Mouse (Mus musculus): Measurements from ENCODE around the gene Ces1f. TPM values are rescaled to one million over a fixed set of nuclear protein-coding genes. Genes with fewer than 3 reads are reported as not detected.

The Ces1f gene
- polyA plus RNA-seq, 1 experiment from 2014 or later, result not detected

- no peak overlapping the region for H3K9ac ChIP-seq (ENCODE audit: low read depth, low read length)
- ATAC-seq, result no peak
- no peaks in the 10 kb centered on the region for H3K27me3 ChIP-seq (replicated peaks; ENCODE audit: control insufficient read depth, insufficient read depth, low read length)
- H3K4me3 ChIP-seq (ENCODE audit: low read length), result no peak overlapping the region
- H3K4me2 ChIP-seq (ENCODE audit: low read length), result no peak overlapping the region
- WGBS, result 60% methylated on average over 2 of the region's 2 CpGs
- no peaks in the 10 kb centered on the region for H3K36me3 ChIP-seq (ENCODE audit: control insufficient read depth, insufficient read depth, low read length)
- no peaks in the 10 kb centered on the region for H3K9me3 ChIP-seq (ENCODE audit: control insufficient read depth, low read length)
- H3K4me1 ChIP-seq (ENCODE audit: control insufficient read depth, insufficient read depth, low read depth, low read length), result no peaks in the 10 kb centered on the region
- no peak overlapping the region for H3K27ac ChIP-seq (ENCODE audit: low read depth, low read length)
Observed at GRCm38 (mm10) chr8:93261436-93261835, 18.1 kb downstream of the Ces1f start.

DNA sequence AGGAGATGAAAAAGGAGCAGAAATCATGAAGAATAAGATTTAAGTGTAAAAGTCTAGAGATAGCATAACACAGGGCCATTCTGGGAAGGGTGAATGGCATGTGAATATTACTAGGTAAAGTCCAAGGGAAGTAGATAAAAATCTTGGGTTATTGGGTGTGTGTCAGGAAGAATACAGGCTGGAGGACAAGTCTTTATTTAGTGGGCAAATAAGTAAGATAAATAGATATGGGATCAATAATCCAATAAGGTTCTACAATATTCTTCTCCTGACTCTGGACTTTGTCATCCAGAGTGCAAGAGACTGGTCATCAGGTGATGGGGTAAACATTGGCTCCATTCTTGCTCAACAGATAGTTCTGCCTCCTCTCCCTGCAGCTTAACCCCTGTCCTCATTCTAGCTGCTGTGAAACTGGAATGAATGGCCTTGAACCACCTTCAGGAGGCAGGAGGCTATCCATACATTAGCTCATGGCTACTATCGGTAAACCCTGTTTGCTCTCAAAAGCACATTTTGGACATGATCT is 27.1 kb downstream of the Ces1f start:
- no peak overlapping the region for H3K4me3 ChIP-seq (ENCODE audit: low read length)
- H3K27ac ChIP-seq (ENCODE audit: low read depth, low read length), result no peak overlapping the region
- no peak overlapping the region for H3K9ac ChIP-seq (ENCODE audit: low read depth, low read length)
- WGBS, result 96% methylated on average over 1 of the region's 1 CpGs
- H3K4me1 ChIP-seq (ENCODE audit: control insufficient read depth, insufficient read depth, low read depth, low read length), result no peaks in the 10 kb centered on the region
- no peak for ATAC-seq
- H3K9me3 ChIP-seq (ENCODE audit: control insufficient read depth, low read length), result no peaks in the 10 kb centered on the region
- no peaks in the 10 kb centered on the region for H3K27me3 ChIP-seq (replicated peaks; ENCODE audit: control insufficient read depth, insufficient read depth, low read length)
- no peak overlapping the region for H3K4me2 ChIP-seq (ENCODE audit: low read length)
- no peaks in the 10 kb centered on the region for H3K36me3 ChIP-seq (ENCODE audit: control insufficient read depth, insufficient read depth, low read length)

DNA sequence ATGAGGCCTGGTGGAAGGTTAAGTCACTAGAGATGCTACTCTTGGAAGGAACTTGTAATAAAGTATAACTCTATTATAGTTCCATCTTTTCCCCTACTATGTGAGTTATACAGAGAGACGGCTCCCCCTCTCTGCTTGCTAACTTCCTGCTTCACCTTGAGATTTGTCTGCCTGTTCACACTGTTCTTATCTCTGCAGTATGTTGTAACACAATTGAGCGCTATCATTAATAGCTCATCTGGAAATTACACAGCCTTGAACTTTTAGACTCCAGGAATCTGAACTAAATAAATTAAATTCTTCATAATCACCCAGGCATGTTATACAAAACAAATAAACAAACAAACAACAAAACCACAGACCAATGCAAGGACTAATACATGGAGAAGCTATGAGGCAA is 33.5 kb downstream of the Ces1f start:
- ATAC-seq, result no peak
- no peak overlapping the region for H3K4me2 ChIP-seq (ENCODE audit: low read length)
- no peaks in the 10 kb centered on the region for H3K4me1 ChIP-seq (ENCODE audit: control insufficient read depth, insufficient read depth, low read depth, low read length)
- no peak overlapping the region for H3K4me3 ChIP-seq (ENCODE audit: low read length)
- no peak overlapping the region for H3K9ac ChIP-seq (ENCODE audit: low read depth, low read length)
- H3K36me3 ChIP-seq (ENCODE audit: control insufficient read depth, insufficient read depth, low read length), result no peaks in the 10 kb centered on the region
- 92% methylated on average over 2 of the region's 2 CpGs for WGBS
- peaks cover 2% of the 10 kb centered on the region; the same call in 1 of the 2 replicates for H3K9me3 ChIP-seq (ENCODE audit: control insufficient read depth, low read length)
- no peaks in the 10 kb centered on the region for H3K27me3 ChIP-seq (replicated peaks; ENCODE audit: control insufficient read depth, insufficient read depth, low read length)
- H3K27ac ChIP-seq (ENCODE audit: low read depth, low read length), result no peak overlapping the region

- Histone ChIP-seq H3K4me3 (ENCODE audit: low read length) (no peak overlapping the region), H3K27ac (ENCODE audit: low read depth, low read length) (no peak overlapping the region), H3K9ac (ENCODE audit: low read depth, low read length) (no peak overlapping the region), H3K9me3 (ENCODE audit: control insufficient read depth, low read length) (peaks cover 2% of the 10 kb centered on the region; the same call in 1 of the 2 replicates), H3K36me3 (ENCODE audit: control insufficient read depth, insufficient read depth, low read length) (no peaks in the 10 kb centered on the region), H3K4me1 (ENCODE audit: control insufficient read depth, insufficient read depth, low read depth, low read length) (no peaks in the 10 kb centered on the region), H3K27me3 (replicated peaks; ENCODE audit: control insufficient read depth, insufficient read depth, low read length) (no peaks in the 10 kb centered on the region), H3K4me2 (ENCODE audit: low read length) (no peak overlapping the region)
- no peak for ATAC-seq
Observed at GRCm38 (mm10) chr8:93239884-93240283, 39.7 kb downstream of the Ces1f start.

DNA sequence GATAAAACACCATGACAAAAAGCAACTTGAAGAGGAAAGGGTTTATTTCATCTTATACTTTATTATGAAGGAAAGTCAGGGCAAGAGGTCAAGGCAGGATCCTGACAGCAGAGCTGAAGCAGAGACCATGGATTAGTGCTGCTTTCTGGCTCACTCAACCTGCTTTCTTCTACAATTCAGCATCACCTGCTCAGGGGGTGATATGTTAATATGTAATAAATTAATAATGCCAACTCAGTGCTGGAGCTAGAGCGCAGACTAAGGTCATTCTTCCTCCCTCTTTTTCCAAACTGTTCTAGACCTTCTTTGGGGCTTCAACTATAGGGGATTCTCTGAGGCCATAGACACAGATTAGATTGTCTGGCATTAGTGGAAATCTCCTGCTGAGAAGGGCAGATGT is 43.9 kb downstream of the Ces1f start:
- no peaks in the 10 kb centered on the region for H3K4me1 ChIP-seq (ENCODE audit: control insufficient read depth, insufficient read depth, low read depth, low read length)
- 89% methylated on average over 1 of the region's 1 CpGs for WGBS
- no peak overlapping the region for H3K4me3 ChIP-seq (ENCODE audit: low read length)
- no peak for ATAC-seq
- no peak overlapping the region for H3K4me2 ChIP-seq (ENCODE audit: low read length)
- H3K9me3 ChIP-seq (ENCODE audit: control insufficient read depth, low read length), result no peaks in the 10 kb centered on the region
- H3K27me3 ChIP-seq (replicated peaks; ENCODE audit: control insufficient read depth, insufficient read depth, low read length), result no peaks in the 10 kb centered on the region
- no peak overlapping the region for H3K27ac ChIP-seq (ENCODE audit: low read depth, low read length)
- H3K36me3 ChIP-seq (ENCODE audit: control insufficient read depth, insufficient read depth, low read length), result no peaks in the 10 kb centered on the region
- no peak overlapping the region for H3K9ac ChIP-seq (ENCODE audit: low read depth, low read length)

- Histone ChIP-seq H3K27me3 (replicated peaks; ENCODE audit: control insufficient read depth, insufficient read depth, low read length) (no peaks in the 10 kb centered on the region), H3K4me2 (ENCODE audit: low read length) (no peak overlapping the region), H3K27ac (ENCODE audit: low read depth, low read length) (no peak overlapping the region), H3K4me1 (ENCODE audit: control insufficient read depth, insufficient read depth, low read depth, low read length) (no peaks in the 10 kb centered on the region), H3K4me3 (ENCODE audit: low read length) (no peak overlapping the region), H3K9me3 (ENCODE audit: control insufficient read depth, low read length) (no peaks in the 10 kb centered on the region), H3K36me3 (ENCODE audit: control insufficient read depth, insufficient read depth, low read length) (no peaks in the 10 kb centered on the region), H3K9ac (ENCODE audit: low read depth, low read length) (no peak overlapping the region)
- ATAC-seq, result no peak
- WGBS, result 96% methylated on average over 1 of the region's 1 CpGs
Observed at GRCm38 (mm10) chr8:93234706-93235105, 44.8 kb downstream of the Ces1f start.

GRCm38 (mm10) chr8:93234068-93234467 is 45.5 kb downstream of the Ces1f start:
- H3K4me2 ChIP-seq (ENCODE audit: low read length), result no peak overlapping the region
- 91% methylated on average over 6 of the region's 6 CpGs for WGBS

GRCm38 (mm10) chr8:93229446-93229845 is 50.1 kb downstream of the Ces1f start, which contains the start of gene Ces1e:
TSS of gene Ces1e (minus strand) at chr8:93229619.
- ATAC-seq, result no peak
- Histone ChIP-seq H3K9me3 (ENCODE audit: control insufficient read depth, low read length) (no peaks in the 10 kb centered on the region), H3K36me3 (ENCODE audit: control insufficient read depth, insufficient read depth, low read length) (no peaks in the 10 kb centered on the region), H3K4me3 (ENCODE audit: low read length) (no peak within 1 kb of the TSS), H3K27me3 (replicated peaks; ENCODE audit: control insufficient read depth, insufficient read depth, low read length) (no peaks in the 10 kb centered on the region), H3K9ac (ENCODE audit: low read depth, low read length) (no peak within 1 kb of the TSS), H3K4me2 (ENCODE audit: low read length) (no peak within 1 kb of the TSS), H3K27ac (ENCODE audit: low read depth, low read length) (no peak within 1 kb of the TSS), H3K4me1 (ENCODE audit: control insufficient read depth, insufficient read depth, low read depth, low read length) (no peaks in the 10 kb centered on the region)

More at GRCm38 (mm10) chr8:93234068-93234467, 45.5 kb downstream of the Ces1f start:
- no peaks in the 10 kb centered on the region for H3K36me3 ChIP-seq (ENCODE audit: control insufficient read depth, insufficient read depth, low read length)
- no peaks in the 10 kb centered on the region for H3K27me3 ChIP-seq (replicated peaks; ENCODE audit: control insufficient read depth, insufficient read depth, low read length)
- H3K9ac ChIP-seq (ENCODE audit: low read depth, low read length), result no peak overlapping the region
- no peaks in the 10 kb centered on the region for H3K9me3 ChIP-seq (ENCODE audit: control insufficient read depth, low read length)
- H3K4me1 ChIP-seq (ENCODE audit: control insufficient read depth, insufficient read depth, low read depth, low read length), result no peaks in the 10 kb centered on the region
- no peak overlapping the region for H3K4me3 ChIP-seq (ENCODE audit: low read length)
- ATAC-seq, result no peak
- H3K27ac ChIP-seq (ENCODE audit: low read depth, low read length), result no peak overlapping the region

DNA sequence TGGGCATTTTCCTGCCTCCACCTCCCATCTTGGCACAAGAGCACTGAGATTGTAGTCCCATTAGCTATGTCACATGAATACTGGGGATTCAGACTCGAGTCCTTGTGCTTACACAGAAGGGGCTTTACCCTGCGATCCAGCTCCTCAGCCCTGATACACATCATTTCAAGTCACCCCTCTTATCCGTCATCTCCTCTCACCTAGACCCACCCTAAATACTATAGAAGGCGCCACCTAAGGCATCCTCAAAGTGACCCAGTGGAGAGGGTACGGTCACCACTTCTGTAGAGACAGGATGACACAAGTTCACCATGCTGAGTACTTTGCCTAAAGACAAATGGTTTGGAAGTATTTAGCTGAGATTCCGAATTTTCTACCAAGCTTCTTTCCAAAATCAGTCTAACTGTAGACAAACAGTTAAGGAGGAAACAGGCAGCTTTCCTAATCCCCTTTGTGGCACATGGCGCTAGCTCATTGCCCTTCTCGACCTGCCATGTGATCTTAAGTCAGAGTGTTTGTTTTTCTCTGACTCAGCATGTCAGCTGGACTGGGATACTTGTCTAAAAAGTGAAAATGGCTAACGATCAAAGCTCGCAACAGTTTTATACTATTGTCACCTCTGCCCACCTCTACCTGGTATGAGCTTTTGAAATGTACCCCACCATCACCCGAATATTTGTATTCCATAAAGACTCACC is 50.7 kb downstream of the Ces1f start:
- Histone ChIP-seq H3K27me3 (replicated peaks; ENCODE audit: control insufficient read depth, insufficient read depth, low read length) (no peaks in the 10 kb centered on the region), H3K27ac (ENCODE audit: low read depth, low read length) (no peak overlapping the region), H3K4me3 (ENCODE audit: low read length) (no peak overlapping the region), H3K4me2 (ENCODE audit: low read length) (no peak overlapping the region), H3K4me1 (ENCODE audit: control insufficient read depth, insufficient read depth, low read depth, low read length) (no peaks in the 10 kb centered on the region), H3K9ac (ENCODE audit: low read depth, low read length) (no peak overlapping the region), H3K9me3 (ENCODE audit: control insufficient read depth, low read length) (no peaks in the 10 kb centered on the region), H3K36me3 (ENCODE audit: control insufficient read depth, insufficient read depth, low read length) (no peaks in the 10 kb centered on the region)
- WGBS, result 79% methylated on average over 11 of the region's 11 CpGs
- ATAC-seq, result no peak
